Mouse (Mus musculus) kidney, postnatal 36 days (tissue): ENCODE data around the gene Tbcc.
"Not testable (repeated sequence)": the region's sequence is repeated elsewhere in the genome, so short reads cannot be mapped to it uniquely, and the experiment has no call there.

ENCODE experiments used
- DNase-seq, 2 experiments: peaks; one replicate each; pipeline ENCODE4 v3.0.0; 2021 to 2022; ENCODE audit warnings: mixed read lengths in 2 of 2

The Tbcc gene

DNA sequence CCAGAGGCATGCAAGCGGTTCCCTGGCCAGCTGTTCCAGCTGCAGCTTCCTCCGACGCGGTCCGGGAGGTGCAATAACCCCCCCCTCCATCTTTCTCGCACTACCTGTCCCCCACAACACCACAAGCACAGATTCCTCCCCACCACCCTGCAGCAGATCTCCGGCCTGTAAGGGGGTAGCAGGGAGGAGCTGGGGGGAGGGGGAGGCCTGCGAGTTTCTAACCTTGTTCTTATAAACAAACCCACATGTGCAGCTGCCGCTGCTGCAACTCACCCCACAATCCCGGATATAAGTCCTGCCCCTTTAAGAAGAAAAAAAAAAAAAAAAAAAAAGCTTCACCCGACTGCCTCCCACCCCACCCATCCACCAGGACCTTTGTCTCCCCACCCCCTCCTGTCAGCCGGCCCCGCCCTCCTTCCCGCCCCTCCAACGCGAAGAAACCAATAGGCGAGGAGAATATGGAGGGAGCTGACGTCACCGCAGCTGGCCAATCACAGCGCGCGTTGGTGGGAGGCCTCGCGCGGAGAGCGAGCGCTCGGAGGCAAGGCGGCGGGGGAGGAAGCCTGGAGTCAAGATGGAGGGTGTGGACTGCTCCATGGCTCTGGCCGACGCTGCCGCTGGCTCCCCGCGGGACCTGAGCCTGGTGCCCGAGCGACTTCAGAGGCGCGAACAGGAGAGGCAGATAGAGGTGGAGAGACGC, at the start of gene Tbcc:
Tbcc (plus strand) TSS at position 569 of the 700 bp plus-strand sequence.
- peak; percentile 98 for DNase-seq

DNA sequence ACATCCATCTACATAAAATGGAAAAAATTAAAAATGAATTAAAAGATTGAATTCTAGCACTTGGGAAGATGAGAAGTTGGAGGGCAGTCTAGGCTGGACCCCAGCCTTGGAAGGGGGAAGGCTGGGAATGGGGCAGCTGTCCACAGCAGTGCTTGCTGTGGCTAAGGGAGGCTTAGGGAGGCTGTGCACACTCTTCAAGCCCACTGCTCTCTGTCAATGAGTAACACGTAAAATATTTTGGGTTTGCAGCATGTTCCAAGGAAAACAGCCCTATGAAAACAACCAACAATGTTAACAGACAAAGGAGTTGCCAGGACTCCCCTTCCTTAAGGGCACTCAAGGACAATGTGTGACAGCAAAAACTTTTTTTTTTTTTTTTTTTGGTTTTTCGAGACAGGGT, 47.5 kb upstream of the Tbcc start:
- peak in 1 of 2 experiments; percentile 49 for DNase-seq

DNA sequence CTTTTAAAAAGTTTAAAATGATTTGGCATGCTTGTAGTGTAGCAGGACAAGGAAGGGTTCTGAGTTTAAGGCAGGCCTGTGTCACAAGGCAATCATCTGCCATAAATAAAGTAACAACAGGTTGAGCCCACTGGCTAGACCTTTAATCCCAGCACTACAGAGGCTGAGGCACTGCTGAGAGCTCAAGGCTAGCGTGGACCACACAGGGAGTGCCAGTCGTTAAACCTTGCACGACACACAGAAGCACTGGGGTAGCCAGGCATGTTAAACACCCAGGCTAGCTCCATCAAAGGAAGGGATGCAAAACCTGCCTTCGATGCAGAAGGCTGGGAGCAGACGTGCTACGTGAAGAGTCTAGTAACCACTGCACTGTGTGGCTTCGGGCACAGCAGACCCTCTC, 46.8 kb upstream of the Tbcc start:
- DNase-seq = peak in 1 of 2 experiments; percentile 38

DNA sequence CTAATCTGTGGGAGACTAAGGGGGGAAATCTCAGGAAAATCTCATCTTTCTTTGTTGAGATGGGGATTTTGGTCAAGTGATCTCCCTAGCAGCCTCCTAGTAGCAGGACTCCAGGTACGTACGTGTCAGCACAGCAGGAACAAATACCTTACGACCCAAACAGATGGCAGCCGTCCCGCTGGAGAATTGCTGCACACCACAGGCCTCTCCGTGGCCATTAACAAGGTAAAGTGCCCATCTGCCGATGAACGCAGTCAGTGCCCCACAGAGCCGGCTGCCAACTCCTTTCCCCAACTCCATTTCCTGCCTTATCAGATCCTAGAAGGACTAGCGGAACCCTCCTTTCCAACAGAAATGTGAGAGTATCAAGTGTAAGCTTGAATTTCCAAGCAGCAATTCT, 45.7 kb upstream of the Tbcc start:
- DNase-seq = no peak

DNA sequence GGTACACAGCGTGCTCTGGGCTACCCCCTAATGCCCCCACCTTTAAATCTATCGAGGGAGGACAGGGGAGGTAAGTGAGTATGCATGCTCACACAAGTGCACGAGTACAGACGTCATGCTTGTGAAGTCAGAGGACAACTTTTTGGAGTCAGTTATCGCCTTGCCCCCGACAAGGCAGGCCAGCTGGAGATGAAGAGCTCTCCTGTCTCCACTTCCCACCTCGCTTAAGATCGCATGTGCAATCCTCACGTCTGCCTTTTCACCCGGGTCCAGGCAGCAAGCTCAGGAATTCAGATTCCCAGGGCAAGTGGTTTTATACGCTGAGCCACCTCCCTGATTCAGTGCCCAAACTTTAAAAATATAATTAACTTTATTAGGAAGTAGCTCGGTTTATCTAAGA, 45.2 kb upstream of the Tbcc start:
- DNase-seq = no peak

DNA sequence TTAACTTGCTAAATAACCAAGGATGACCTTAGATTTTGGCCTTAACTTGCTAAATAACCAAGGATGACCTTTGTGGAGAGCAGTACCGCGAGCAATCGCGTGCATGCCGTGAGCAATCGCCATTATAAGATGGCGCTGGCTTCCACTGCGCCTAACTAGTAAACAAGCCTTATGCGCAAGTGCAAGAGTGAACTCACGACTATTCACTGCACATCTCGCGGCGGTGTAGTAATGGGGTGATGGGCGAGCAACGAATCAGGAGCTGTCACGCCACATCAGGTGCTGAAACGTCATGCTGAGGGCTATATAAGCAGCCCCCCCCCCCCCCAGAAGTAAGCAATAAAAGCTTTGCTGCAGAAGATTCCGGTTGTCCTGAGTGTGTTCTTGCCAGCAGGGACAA, 43.9 kb upstream of the Tbcc start:
- not testable (repeated sequence) for DNase-seq

DNA sequence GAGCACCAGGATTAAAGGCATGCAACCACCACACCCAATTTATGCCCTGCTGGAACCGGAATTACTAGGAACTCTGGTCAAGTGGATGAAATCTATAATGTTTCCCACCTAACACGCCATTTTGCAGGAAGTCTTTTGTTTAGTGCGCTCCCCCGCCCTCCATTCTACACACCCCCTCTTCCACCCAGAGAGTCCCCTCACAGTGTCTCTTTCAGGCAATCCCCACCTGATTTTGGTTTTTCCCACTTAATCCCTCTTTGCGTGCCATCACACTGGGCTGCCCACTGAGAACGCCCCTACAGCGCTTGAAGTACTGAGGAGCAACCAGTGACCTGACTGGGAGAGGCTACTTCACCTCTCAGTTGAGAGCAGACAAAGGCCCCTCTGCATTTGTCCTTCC, 43.3 kb upstream of the Tbcc start:
- DNase-seq = no peak

DNA sequence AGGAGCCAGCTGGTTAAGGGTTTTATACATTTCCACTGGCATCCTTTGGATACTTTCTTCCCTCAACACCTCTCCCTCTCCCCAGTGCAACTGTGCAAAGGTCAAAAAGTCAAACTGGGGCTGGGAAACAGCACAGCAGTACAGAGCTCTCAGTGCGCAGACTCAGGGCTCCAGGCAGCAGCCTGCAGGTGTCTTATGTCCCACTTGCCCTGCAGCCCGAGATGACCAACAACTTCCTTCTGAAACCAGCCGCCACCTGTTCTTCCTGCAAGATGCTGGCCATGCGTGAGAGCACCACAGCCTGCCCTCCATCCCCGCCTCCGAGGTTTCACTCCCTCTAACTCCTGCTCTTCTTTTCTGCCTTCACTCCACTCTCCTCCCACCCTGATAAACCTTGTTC, 37.8 kb upstream of the Tbcc start:
- peak; percentile 67 to 68 for DNase-seq

DNA sequence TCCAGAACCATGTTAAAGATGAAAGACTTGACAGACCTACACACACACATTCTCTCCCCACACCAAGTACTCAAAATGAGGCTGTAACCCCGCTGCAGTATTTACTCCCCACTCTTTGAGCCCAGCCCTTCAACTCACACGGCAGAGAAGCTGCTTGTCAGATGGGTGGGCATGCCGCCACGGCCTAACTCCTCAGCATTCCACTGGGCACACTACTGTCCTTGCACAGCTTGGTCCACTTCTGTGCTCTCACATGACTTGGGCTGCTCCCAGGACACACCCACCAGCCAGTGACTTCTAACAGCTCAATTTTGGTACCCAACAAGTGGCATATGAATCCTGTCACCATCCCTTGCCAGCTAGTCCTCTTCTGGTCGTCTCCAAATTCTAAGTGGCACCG, 37.2 kb upstream of the Tbcc start:
- peak; percentile 74 to 80 for DNase-seq

DNA sequence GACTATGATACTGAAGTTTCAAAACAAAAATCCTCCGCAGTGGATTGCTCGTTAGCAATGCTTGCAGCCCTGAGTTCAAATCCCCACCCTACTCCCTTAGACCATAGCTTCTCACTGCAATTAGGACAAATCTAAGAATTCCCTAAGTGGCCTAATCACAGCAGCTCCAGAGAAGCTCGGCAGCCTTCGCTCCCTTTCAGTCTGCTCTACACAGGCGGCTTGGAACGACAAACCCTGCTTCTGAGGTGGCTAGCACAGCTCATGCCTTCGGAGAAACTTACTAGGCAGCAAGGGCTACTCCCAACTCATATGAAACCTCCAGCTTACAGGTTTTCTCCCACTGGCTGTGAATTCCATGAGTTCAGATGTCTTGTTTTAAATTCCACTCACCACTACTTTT, 36.4 kb upstream of the Tbcc start:
- DNase-seq = no peak

DNA sequence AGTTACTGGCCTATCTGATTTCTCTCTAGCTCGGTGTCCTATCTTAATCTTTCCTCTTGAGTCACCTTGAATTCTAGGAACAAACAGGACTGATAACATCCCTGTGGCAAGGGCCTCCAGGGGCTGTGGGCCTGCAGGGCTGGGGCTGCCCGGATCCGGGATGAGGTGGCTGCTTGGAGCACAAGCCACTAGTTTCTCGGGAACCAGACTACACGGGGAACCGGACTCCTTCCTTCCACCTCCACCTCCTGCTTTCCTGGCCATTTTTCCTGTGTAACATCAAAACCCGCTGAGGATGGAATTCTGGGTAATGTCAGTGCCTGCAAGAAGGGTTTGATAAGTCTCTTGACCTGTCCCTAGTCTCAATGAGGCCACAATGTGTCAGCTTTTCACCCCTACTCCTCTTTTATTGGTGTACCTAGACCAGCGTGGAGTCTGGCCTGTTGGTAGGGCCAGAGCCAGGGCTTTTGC, 35.8 kb upstream of the Tbcc start:
- peak; percentile 34 to 48 for DNase-seq

DNA sequence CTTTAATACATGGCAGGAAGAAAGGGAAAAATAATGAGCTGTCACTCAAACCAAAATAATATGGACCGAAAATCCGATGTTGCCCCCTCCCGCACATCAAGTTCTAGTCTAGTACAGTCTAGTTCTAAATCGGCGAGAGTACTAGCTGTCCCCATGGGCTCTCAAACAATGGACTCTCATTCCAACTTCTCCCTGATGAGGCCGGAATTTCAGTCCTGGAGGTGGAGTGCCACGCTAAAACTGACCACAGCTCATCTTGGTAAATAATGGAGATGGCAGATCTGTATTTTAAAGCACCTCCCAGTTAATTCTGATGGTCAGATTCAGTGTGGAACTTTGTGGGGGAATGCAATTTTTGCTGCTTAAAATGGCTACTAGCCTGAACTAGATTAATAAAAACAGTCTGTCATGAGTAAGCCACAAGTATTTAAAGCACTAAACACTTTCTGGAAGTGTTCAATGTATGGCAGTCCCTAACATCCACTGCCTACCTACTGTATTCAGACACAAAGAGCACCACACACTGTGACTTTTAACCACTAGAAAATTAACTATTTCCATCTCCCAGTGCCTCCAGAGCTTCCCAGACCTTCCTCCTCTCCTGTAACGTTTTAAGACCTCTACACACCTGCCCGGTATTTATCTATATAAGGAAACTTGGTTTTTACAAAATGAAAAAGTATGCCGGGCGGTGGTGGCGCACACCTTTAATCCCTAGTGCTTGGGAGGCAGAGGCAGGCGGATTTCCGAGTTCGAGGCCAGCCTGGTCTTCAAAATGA, 35.0 kb upstream of the Tbcc start:
- DNase-seq = peak in 1 of 2 experiments; percentile 52

DNA sequence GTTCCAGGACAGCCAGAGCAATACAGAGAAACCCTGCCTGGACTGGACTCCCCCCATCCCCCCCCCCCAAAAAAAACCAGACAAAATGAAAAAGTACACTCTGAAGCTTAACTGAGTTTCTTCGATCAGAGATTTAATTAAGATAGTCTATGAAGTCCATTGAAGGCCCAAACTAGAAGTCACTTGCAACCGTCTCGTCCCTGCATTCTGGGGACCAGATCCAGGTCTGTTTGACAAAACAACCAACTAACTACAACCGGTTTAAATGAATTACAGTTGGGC, 34.4 kb upstream of the Tbcc start:
- DNase-seq = no peak

DNA sequence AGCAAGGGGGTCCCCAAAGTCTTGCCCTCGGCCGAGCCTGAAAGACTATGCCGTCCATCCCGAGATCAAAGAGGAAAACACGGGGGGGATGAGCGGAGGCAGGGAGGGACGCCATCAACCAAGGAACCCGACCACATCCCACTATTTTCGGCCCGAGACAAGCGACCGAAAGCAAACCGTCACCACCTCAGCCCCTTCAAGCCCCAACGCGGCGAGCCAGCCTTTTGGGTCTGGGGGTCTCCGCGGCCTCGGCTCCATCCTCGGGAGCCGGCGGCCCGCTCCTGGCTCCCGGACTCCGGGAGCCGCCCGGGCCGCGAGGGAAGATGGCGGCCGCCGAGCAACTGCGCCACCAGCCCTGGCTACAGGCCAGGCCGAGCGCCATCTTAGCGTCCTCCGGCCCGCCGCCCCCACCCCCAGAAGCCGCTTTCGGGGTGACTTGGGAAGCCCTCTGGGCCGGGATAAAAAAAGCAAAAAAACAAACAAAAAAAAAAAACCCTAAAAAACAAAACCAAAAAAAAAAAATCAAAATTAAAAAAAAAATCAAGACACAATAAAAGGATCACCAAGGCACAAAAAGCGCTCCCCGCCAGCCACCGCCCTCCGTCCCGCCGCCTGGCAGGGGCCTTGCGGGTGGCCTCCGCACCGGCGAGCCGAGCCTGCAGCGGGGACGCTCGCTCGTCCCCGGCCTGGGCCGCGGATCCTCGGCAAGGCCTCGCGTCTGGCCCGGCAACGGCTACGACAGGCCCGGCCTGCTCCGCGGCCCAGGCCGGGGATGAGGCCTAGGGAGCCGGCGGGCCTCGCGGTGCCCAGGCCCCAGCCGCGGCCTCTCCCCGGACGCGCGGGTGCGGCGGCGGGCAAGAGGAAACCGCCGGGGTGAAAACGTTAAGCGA, 33.8 kb upstream of the Tbcc start:
- peak; percentile 79 to 94 for DNase-seq

DNA sequence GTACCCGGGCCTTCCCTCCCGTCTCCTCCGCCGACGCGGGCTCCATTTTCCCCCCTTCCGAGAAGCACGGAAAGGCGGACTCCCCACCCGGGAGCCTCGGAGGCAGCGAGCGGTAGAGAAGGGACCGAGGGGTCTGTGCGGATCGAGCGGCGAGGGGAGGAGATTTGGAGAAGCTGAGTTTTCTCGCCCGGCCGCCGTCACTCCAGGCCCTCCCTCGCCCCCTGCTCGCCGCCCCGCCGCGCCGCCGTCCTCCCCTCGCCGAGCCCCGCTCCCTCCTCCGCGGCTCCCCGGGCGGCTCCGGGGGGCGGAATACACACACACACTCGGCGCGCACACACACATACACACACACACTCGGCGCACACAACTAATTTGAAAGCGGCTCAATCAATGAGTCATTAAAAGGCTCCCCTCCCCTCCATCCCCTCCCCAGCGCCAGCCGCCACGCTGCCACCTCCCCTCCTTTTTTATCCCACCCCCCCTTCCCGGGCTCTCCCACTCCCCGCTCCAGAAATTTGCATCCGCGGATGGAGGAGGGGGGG, 33.1 kb upstream of the Tbcc start:
- DNase-seq = peak; percentile 73 to 84

DNA sequence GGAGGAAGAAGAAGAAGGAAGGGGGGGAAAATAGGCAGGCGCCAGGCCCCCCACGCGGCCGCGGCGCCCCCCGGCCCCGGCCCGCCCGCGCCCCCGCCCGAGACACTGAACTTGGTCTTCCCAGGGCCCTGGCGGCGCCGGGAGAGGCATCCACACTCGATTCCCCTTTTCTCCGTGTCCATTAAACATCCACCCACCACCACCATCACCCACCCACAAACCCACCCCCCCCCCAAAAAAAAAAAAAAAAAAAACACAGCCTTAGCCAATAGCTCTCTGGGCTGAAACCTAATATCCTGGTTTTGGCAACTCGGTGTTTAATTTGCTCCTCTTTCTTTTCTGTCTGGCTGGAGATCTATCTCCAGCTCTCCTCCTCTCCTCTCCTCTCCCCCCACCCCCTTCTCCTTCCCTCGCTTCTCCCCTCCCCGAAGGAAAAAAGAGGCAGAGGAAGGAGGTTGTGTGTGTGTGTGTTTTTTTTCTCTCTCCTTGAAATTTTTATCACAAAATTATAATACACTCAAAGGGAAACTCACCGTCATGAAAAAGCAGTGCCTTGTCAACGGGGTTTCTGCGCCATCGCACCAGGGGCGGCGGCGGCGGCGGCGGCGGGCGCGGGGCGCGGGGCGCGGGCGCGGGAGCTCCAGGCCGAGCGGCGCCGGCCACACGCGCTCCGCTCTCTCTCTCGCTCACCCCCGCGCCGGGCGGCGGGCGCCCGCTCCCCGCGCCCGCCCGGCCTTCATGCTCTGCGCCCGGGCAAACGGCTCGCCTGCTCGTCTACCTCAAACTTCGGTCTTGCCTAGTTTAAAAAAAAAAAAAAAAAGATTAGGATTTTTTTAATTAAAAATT, 32.4 kb upstream of the Tbcc start, which contains the start of gene Bicral:
Bicral (minus strand) TSS at position 580 of the 846 bp plus-strand sequence.
- DNase-seq = peak; percentile 57 to 86

DNA sequence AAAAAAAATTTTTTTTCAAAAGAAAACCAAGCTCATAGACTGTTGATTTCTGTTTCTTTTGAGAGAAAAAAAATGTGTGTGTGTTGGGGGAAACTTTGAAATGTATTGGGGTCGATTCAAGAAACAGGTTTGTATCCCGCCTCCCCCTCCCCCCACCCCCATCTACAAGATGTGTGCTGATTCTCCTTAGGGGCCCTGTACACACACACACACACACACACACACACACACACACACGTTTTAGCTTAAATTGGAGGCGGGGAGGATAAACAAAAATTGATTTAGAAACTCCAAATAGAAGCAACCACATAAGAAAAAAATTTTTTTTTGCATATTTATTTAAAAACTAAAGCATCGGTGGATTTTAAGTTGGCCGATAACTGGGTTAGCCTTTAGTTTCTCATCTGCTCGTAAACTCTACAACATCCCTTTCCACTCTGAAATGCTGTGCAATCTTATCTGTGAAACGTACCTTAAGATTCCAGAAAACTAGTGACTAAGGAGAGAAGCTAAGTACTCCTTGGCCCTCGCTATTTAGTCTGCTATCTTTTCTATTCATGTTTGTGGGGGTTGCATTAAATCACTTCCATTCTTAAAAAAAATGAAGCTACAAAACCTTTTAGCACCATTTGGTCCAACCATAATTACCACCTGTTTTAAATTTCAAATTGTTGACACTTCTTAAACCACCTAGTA, 31.6 kb upstream of the Tbcc start:
- DNase-seq = no peak

DNA sequence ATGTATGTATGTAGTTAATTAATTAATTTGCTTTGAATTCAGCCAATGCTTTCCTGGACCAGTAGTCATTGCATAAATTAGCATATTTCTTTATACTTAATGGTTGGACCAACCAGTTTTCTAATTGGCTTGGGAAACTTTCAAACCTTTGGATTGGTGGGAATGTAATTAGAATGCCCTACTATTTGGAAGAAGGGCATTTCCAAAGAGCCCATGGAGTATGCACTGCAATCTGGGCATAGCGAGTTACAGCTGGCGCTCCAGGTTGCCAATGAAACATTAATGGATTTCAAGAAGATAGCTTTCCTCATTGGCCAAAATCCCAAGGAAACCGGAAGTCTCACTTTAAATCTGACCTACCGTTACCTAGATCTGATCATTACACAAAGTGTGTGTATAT, 30.4 kb upstream of the Tbcc start:
- peak in 1 of 2 experiments; percentile 28 for DNase-seq

DNA sequence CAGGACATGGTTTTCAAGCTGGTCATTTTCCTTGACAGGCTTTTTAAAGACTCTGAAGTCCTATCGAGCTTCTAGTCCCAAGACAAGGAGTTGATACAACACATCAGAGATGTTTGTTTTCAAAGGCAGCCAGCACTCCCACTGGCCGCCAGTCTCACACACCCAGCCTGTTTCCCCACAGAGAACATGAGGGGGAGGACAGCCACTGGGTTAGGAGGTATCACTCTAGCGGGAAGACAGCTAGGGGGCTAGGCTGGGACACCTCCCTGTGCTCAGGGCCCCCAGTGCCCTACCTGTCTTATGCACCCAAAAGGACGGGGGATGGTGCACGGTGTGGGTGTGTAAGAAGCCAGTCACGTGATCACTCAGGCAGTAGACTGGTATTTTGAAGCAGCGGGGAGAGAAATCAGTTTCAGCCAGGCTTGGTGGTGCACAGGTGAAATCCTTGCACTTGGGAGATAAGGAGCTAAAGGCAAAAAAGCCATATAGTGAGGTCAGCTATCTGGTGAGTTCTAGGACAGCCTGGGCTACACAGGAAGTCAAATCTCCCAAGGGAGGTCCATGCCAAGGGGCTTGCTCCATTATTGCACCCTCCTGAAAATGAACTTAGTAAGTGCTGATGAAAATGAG, 25.8 kb upstream of the Tbcc start:
- no peak for DNase-seq

DNA sequence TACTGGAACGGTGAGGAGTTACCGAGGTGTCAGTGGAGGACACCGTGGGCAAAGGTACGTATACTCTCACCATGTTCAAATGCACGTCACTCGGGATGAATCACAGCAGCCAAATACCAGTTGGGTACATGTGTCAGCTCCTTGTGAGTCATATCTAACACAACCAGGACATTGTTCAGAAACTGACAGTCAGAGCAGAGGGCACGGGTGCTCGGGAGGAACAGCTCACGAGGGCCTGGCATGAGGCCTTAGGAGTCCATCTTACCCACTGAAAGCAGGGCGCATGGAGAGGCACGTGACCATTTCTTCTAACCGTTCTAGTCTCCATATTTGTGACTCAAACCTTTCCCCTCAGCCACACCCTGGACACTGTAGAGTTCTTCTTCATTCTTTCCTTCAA, 23.6 kb upstream of the Tbcc start:
- DNase-seq = no peak
